Mouse (Mus musculus): Measurements from ENCODE around the gene Acot4. TPM values are rescaled to one million over a fixed set of nuclear protein-coding genes. Genes with fewer than 3 reads are reported as not detected.
A peak's percentile ranks its signal among the peaks of the same experiment; 100 is the strongest.
"Not testable (repeated sequence)": the region's sequence is repeated elsewhere in the genome, so short reads cannot be mapped to it uniquely, and the experiment has no call there.

The Acot4 gene
- polyA plus RNA-seq (2016; fragmentation: Nextera tagmentation; extraction: Ambion mirVana) = 0.15 and 0.16 TPM in 2 replicates

- peak within 1 kb of the TSS; percentile 61 for H3K27ac ChIP-seq
- DNase-seq (ENCODE audit: low spot score) = peak; percentile 46
Observed at GRCm38 (mm10) chr12:84038241-84038640, at the start of gene Acot4. Gene Acot4 (plus strand): TSS chr12:84038379.

GRCm38 (mm10) chr12:83988483-83988882, 49.7 kb upstream of the Acot4 start:
- peak overlapping the region; percentile 90 for H3K27ac ChIP-seq
- H3K9me3 ChIP-seq (replicated peaks) = no peaks in the 10 kb centered on the region
- H3K36me3 ChIP-seq = peaks cover 8% of the 10 kb centered on the region
- WGBS = 73% methylated on average over 4 of the region's 4 CpGs
- no peaks in the 10 kb centered on the region for H3K27me3 ChIP-seq (ENCODE audit: low read depth, poor library complexity, severe bottlenecking)
- peaks cover 10% of the 10 kb centered on the region for H3K4me1 ChIP-seq
- H3K4me3 ChIP-seq = peak overlapping the region; percentile 64
- DNase-seq (ENCODE audit: low spot score) = no peak

More at GRCm38 (mm10) chr12:84038241-84038640, at the start of gene Acot4:
- H3K4me3 ChIP-seq = peak within 1 kb of the TSS; percentile 53
- not testable (repeated sequence) for H3K27me3 ChIP-seq (ENCODE audit: low read depth, poor library complexity, severe bottlenecking); H3K36me3 ChIP-seq; H3K9me3 ChIP-seq (replicated peaks); H3K4me1 ChIP-seq
- WGBS = 6% methylated on average over 32 of the region's 32 CpGs

DNA sequence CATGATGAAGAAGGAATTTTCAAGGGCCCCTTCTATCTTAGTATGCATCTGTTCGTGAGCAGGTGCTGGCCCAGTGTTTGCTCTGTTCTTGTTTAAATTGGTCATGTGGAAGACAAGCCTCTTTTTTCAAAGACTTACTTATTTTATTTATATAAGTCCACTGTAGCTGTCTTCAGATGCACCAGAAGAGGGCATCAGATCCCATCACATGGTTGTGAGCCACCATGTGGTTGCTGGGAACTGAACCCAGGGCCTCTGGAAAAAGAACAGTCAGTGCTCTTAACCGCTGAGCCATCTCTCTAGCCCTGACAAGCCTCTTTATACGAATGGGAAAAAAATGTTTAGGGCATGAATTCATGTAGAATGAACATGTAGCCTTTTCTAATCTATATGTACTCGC, 48.8 kb upstream of the Acot4 start:
- H3K4me3 ChIP-seq = no peak overlapping the region
- H3K27ac ChIP-seq = no peak overlapping the region
- H3K4me1 ChIP-seq = peaks cover 10% of the 10 kb centered on the region
- peaks cover 10% of the 10 kb centered on the region for H3K36me3 ChIP-seq
- H3K9me3 ChIP-seq (replicated peaks) = no peaks in the 10 kb centered on the region
- H3K27me3 ChIP-seq (ENCODE audit: low read depth, poor library complexity, severe bottlenecking) = no peaks in the 10 kb centered on the region
- DNase-seq (ENCODE audit: low spot score) = no peak
- 95% methylated on average over 4 of the region's 4 CpGs for WGBS

GRCm38 (mm10) chr12:83997221-83997620, 41.0 kb upstream of the Acot4 start:
- 86% methylated on average over 2 of the region's 2 CpGs for WGBS
- no peaks in the 10 kb centered on the region for H3K27me3 ChIP-seq (ENCODE audit: low read depth, poor library complexity, severe bottlenecking)

DNA sequence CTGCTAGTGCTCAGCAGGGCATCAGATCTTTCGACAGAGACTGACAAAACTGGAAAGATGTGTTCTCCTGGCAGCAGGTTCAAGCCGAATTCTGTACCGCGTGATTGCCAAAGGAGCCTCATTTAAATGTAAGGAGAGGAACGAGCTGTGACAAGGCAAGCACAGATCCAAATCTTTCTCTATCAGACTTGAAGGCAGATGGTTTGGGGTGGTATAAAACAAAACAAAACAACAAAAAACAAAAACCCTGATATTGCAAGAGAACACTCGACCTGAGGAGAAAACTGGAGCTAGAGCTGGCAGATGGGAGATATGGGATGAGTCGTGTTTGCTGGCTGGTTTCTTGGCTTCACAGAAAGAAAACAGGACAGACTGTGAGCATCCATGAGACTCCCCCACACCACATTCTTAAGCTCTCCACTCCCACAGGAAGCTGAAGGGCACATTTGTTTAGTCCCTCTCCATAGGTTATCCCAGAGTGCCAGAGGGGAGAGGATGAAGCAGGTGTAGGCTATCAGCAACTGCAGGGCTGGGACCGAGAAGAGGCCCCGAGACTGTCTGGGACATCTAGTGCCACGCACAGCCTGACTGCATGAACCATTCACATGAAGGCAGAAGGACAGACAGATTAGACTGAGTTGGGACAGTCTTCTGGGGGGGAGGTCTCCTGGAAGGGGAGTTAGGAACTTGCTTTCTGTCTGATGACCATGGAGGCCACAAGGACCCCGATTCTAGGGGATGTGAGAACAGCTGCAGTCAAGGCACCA, 39.7 kb upstream of the Acot4 start:
- H3K9me3 ChIP-seq (replicated peaks) = no peaks in the 10 kb centered on the region
- H3K36me3 ChIP-seq = 0 out of 2 replicates have a peak, but pooled peaks cover 5% of the 10 kb centered on the region
- no peak overlapping the region for H3K4me3 ChIP-seq
- DNase-seq (ENCODE audit: low spot score) = no peak
- H3K27ac ChIP-seq = no peak overlapping the region
- no peaks in the 10 kb centered on the region for H3K27me3 ChIP-seq (ENCODE audit: low read depth, poor library complexity, severe bottlenecking)
- 69% methylated on average over 11 of the region's 11 CpGs for WGBS
- no peaks in the 10 kb centered on the region for H3K4me1 ChIP-seq

More at GRCm38 (mm10) chr12:83997221-83997620, 41.0 kb upstream of the Acot4 start:
- DNase-seq (ENCODE audit: low spot score) = no peak
- Histone ChIP-seq H3K9me3 (replicated peaks) (no peaks in the 10 kb centered on the region), H3K27ac (no peak overlapping the region), H3K4me3 (no peak overlapping the region), H3K36me3 (peaks cover 13% of the 10 kb centered on the region), H3K4me1 (no peaks in the 10 kb centered on the region)

DNA sequence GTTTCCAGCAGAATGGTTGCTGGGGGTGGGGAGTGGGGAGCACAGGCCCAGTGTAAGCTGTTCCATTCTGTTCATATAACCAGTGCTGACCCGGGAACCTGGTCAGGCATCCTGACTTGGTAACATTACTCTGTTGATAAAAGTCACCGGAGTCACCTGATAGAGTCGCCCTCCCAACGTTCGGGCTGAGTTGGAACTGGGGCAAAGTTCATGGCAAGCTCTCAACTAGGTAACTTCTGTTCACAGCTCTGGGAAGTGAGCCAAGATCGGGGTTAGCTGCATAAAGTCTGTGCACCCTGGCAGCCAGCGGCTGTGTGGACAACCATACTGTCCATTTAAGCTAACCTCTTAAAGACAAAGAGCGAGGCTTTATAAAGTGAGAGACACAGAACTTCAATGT, 38.9 kb upstream of the Acot4 start:
- not testable (repeated sequence) for H3K36me3 ChIP-seq; H3K27me3 ChIP-seq (ENCODE audit: low read depth, poor library complexity, severe bottlenecking); H3K4me3 ChIP-seq; H3K9me3 ChIP-seq (replicated peaks); H3K4me1 ChIP-seq; H3K27ac ChIP-seq; DNase-seq (ENCODE audit: low spot score)
- WGBS = 86% methylated on average over 8 of the region's 8 CpGs

DNA sequence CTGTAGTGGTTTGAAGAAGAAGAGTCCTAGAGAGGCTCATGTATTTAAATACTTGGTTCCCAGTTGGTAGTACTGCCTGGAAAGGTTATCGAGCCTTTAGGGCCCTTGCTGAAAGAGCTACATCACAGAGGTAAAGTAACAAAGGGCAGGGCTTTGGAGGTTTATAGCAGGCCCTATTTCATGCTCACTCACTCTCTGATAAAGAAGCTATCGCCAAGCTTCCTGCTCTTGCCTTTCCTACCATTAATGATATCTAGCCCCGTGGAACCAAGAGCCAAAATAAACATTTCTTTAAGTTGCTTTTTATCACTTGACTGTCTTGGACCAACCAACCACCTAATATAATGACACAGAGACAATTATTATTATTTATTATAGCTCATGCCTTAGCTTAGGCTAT, 37.8 kb upstream of the Acot4 start:
- WGBS = 77% methylated on average over 3 of the region's 3 CpGs
- Histone ChIP-seq H3K36me3 (no peaks in the 10 kb centered on the region), H3K4me3 (no peak overlapping the region), H3K27me3 (ENCODE audit: low read depth, poor library complexity, severe bottlenecking) (no peaks in the 10 kb centered on the region), H3K9me3 (replicated peaks) (no peaks in the 10 kb centered on the region), H3K4me1 (no peaks in the 10 kb centered on the region), H3K27ac (no peak overlapping the region)
- no peak for DNase-seq (ENCODE audit: low spot score)

DNA sequence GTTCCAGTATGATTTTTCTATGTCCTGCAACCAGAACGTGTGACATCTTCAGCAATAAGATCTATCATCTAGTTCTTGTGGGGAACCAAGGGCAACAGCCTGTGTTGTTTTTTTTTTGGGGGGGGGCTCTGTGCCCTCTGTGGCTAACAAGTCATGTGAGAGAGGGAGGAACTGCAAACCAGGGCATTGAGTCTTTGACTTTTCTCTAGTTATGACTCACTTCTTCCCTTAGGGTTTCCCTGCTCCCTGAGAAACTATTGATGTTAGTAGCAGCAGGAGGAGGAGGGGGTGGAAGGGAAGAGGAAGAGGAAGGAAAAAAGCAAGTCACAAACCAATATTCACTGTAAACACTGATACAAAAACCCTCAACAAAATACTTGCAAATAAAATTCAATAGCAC, 34.3 kb upstream of the Acot4 start:
- Histone ChIP-seq H3K36me3 (no peaks in the 10 kb centered on the region), H3K27ac (no peak overlapping the region), H3K4me3 (no peak overlapping the region), H3K4me1 (peaks cover 2% of the 10 kb centered on the region; the same call in 1 of the 2 replicates), H3K27me3 (ENCODE audit: low read depth, poor library complexity, severe bottlenecking) (0 out of 2 replicates have a peak, but pooled peaks cover 7% of the 10 kb centered on the region), H3K9me3 (replicated peaks) (no peaks in the 10 kb centered on the region)
- 92% methylated on average over 1 of the region's 1 CpGs for WGBS
- no peak for DNase-seq (ENCODE audit: low spot score)

- Histone ChIP-seq H3K27ac (no peak overlapping the region), H3K27me3 (ENCODE audit: low read depth, poor library complexity, severe bottlenecking) (0 out of 2 replicates have a peak, but pooled peaks cover 9% of the 10 kb centered on the region), H3K9me3 (replicated peaks) (no peaks in the 10 kb centered on the region), H3K4me1 (peaks cover 17% of the 10 kb centered on the region), H3K36me3 (no peaks in the 10 kb centered on the region), H3K4me3 (no peak overlapping the region)
- no peak for DNase-seq (ENCODE audit: low spot score)
- WGBS = 91% methylated on average over 12 of the region's 12 CpGs
Observed at GRCm38 (mm10) chr12:84008251-84008650, 29.9 kb upstream of the Acot4 start.

DNA sequence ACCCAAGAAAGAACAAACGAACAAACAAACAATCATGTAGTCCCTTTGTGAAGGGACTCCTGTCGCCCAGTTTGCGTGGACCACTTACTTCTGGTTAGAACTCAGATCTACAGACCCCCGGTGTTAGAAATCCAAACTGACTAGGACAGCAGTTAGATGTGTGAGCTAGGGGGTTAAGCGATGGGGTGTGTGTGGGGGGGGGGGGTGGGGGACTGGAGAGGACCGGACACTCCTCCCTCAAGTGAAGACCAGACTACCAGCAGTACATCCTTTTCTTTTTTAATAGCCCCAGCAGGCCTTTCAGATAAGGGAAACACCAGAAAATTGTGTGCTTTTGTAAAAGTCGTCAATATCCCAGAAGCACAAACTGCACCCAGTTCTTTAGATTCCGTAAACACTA, 29.4 kb upstream of the Acot4 start:
- Histone ChIP-seq H3K36me3 (no peaks in the 10 kb centered on the region), H3K4me3 (peak overlapping the region; percentile 53), H3K27me3 (ENCODE audit: low read depth, poor library complexity, severe bottlenecking) (0 out of 2 replicates have a peak, but pooled peaks cover 9% of the 10 kb centered on the region), H3K9me3 (replicated peaks) (no peaks in the 10 kb centered on the region), H3K27ac (peak overlapping the region; percentile 83; the same call in 1 of the 2 replicates), H3K4me1 (peaks cover 17% of the 10 kb centered on the region)
- 76% methylated on average over 8 of the region's 8 CpGs for WGBS
- DNase-seq (ENCODE audit: low spot score) = no peak

DNA sequence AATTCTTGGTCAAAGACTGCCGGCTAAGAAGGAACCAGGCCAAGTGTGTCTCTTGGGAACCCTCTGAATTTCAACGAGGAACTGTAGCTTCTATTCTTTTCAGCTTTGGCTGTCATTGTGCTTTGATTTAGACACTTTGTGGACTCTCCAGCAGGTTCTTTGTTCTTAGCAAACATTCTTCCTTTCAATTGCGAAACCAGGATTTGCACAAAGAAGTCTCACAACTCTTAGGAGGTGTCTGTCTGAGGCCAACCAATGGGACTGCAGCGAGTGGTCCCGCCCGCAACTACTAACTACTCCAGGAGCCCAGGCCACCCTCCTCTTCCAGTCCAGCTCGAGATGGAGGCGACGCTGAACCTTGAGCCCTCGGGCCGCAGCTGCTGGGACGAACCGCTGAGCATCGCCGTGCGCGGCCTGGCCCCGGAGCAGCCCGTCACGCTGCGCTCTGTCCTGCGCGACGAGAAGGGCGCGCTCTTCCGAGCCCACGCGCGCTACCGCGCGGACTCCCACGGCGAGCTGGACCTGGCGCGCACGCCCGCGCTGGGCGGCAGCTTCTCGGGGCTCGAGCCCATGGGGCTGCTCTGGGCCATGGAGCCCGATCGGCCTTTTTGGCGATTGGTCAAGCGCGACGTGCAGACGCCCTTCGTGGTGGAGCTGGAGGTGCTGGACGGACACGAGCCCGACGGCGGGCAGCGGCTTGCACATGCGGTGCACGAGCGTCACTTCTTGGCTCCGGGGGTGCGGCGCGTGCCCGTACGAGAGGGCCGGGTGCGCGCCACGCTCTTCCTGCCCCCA, 28.8 kb upstream of the Acot4 start, which contains the start of gene Acot1:
Acot1 (plus strand) TSS at position 320 of the 795 bp plus-strand sequence.
- not testable (repeated sequence) for H3K36me3 ChIP-seq; H3K9me3 ChIP-seq (replicated peaks); H3K27me3 ChIP-seq (ENCODE audit: low read depth, poor library complexity, severe bottlenecking)
- peak; percentile 75 for DNase-seq (ENCODE audit: low spot score)
- peaks cover 17% of the 10 kb centered on the region for H3K4me1 ChIP-seq
- H3K4me3 ChIP-seq = peak within 1 kb of the TSS; percentile 53
- 3% methylated on average over 56 of the region's 70 CpGs for whole genome bisulfite sequencing
- peak within 1 kb of the TSS; percentile 83 for H3K27ac ChIP-seq

DNA sequence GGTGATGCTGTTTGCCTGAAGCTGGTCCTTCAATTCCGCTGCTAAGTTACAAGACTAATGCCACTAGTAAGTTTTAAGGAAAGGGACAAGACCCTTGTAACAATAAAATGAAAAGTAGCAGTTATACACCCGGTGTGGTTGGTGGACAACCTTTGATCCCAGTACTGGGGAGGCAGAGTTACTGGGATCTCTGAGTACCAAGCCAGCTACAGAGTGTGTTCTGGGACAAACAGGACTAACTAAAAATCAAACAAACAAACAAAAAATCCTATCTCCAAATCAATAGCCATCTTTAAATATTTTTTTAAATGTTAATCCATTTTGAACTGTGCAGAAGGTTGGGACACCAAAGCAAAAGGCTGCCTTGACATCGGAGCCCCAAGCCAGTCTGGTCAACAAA, 28.0 kb upstream of the Acot4 start:
- no peak for DNase-seq (ENCODE audit: low spot score)
- no peaks in the 10 kb centered on the region for H3K9me3 ChIP-seq (replicated peaks)
- H3K36me3 ChIP-seq = peaks cover 4% of the 10 kb centered on the region; the same call in 1 of the 2 replicates
- H3K27me3 ChIP-seq (ENCODE audit: low read depth, poor library complexity, severe bottlenecking) = 0 out of 2 replicates have a peak, but pooled peaks cover 9% of the 10 kb centered on the region
- 89% methylated on average over 3 of the region's 3 CpGs for WGBS
- H3K4me3 ChIP-seq = peak overlapping the region; percentile 53
- H3K4me1 ChIP-seq = peaks cover 17% of the 10 kb centered on the region
- no peak overlapping the region for H3K27ac ChIP-seq
